Mouse (Mus musculus) hindbrain, embryonic 12.5 days (tissue): ENCODE data around the gene Mpp1. TPM values are rescaled to one million over a fixed set of nuclear protein-coding genes. Genes with fewer than 3 reads are reported as not detected.

Experiments
- ATAC-seq: fragments of 200-750 bp; cut with Nextera tagmentation; 2 replicates; pipeline ENCODE4 v1.8.0; 2017; ENCODE audit warnings: moderate TSS enrichment; ENCODE audit not compliant: low FRiP score
- H3K27ac ChIP-seq: fragments of 300-500 bp; sonication (generic); 2 replicates; pipeline ENCODE4 v1.5.1; 2016; ENCODE audit warnings: mild to moderate bottlenecking
- H3K27me3 ChIP-seq: fragments of 300-500 bp; sonication (generic); 2 replicates; pipeline ENCODE4 v1.6.1; 2016; ENCODE audit warnings: mild to moderate bottlenecking
- H3K36me3 ChIP-seq: fragments of 300-500 bp; sonication (generic); 2 replicates; pipeline ENCODE4 v1.6.1; 2016; ENCODE audit warnings: mild to moderate bottlenecking
- H3K4me1 ChIP-seq: fragments of 300-500 bp; sonication (generic); 2 replicates; pipeline ENCODE4 v1.6.1; 2016
- H3K4me2 ChIP-seq: fragments of 300-500 bp; sonication (generic); replicated peaks from 2 replicates; pipeline ENCODE4 v1.6.1; 2016; ENCODE audit warnings: mild to moderate bottlenecking
- H3K4me3 ChIP-seq: fragments of 300-500 bp; sonication (generic); 2 replicates; pipeline ENCODE4 v1.5.1; 2016; ENCODE audit warnings: mild to moderate bottlenecking
- H3K9ac ChIP-seq: fragments of 300-500 bp; sonication (generic); 2 replicates; pipeline ENCODE4 v1.6.1; 2016; ENCODE audit warnings: mild to moderate bottlenecking, moderate library complexity
- H3K9me3 ChIP-seq: fragments of 300-500 bp; sonication (generic); replicated peaks from 2 replicates; pipeline ENCODE4 v1.6.1; 2016; ENCODE audit warnings: mild to moderate bottlenecking
- WGBS: fragments of 180-500 bp; shearing (Covaris S2); methylation state at CpG from one replicate; pipeline ENCODE4 v1.1.7; 2016; 5-methylcytosine and 5-hydroxymethylcytosine counted together
- polyA plus RNA-seq: library from polyadenylated mRNA; unstranded; fragments of >200 nt; fragmentation: Nextera tagmentation; extraction: Ambion mirVana; gene quantifications from 2 replicates; pipeline ENCODE4 v1.2.1, GENCODE M21; 2016

Gene Mpp1
- polyA plus RNA-seq, 1 experiment from 2014 or later = 27.2 TPM

DNA sequence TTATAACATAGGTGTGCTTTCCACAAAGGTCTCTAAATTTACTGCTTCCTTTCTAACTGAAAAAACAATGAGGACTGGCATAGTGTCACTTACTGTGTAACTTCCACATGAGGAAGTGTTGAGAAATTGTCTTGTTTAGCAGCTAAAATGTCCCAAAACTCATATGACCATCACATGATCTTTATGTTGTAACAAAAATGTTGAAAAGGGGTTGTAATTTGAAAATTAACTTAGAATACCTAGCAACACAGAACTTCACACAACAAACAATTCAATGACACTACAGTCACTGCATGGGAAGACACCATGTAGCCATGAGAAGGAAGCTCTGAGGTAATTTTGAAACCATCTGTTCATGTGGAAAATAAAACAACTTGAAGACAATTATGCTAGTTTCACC, 3.9 kb downstream of the Mpp1 start:
- H3K4me2 ChIP-seq = no peak overlapping the region
- no peaks in the 10 kb centered on the region for H3K27me3 ChIP-seq
- no peaks in the 10 kb centered on the region for H3K9me3 ChIP-seq
- no peak overlapping the region for H3K9ac ChIP-seq
- H3K4me1 ChIP-seq = no peaks in the 10 kb centered on the region
- ATAC-seq = no peak
- H3K4me3 ChIP-seq = no peak overlapping the region
- H3K36me3 ChIP-seq = no peaks in the 10 kb centered on the region
- no peak overlapping the region for H3K27ac ChIP-seq

DNA sequence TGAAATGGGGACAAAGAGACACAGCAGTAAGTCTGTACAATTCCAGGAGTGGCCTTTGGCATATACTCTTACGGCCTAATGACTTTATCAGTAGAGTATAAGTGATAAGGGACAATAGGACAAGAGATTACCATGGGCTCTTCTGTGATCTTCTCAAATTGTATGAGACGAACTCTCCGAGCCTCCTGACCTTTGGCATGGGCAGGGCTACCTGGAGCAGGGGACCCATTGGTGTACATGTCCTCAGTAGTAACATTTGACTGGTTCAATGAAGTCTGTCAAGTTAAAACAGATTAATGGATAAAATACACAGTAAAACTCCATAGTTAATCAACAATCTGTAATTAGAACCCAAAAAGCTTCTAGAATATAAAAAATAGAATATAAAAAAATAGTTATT, 5.2 kb downstream of the Mpp1 start:
- H3K4me1 ChIP-seq = no peaks in the 10 kb centered on the region
- H3K4me3 ChIP-seq = no peak overlapping the region
- H3K27me3 ChIP-seq = no peaks in the 10 kb centered on the region
- H3K9ac ChIP-seq = no peak overlapping the region
- H3K4me2 ChIP-seq = no peak overlapping the region
- no peaks in the 10 kb centered on the region for H3K36me3 ChIP-seq
- no peak overlapping the region for H3K27ac ChIP-seq
- H3K9me3 ChIP-seq = no peaks in the 10 kb centered on the region
- ATAC-seq = no peak
- WGBS = 96% methylated on average over 3 of the region's 3 CpGs

DNA sequence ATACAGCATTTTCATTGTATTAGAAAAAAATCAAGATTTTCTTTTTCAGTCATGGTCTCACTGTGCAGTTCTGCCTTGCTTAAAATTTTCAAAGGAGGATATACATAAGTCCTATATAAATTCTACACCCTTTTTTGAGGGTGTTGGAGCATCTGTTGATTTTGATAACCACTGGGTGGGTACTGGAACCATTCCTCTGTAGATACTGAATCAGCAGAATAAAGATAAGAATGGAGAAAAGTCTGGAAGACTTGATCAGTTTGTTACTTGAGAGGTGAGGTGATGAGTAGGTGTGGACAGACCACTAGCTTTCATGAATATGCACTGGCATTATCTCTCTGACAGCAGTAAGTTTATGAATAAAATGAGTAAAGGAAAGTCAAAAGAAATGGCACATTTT, 15.3 kb downstream of the Mpp1 start:
- Histone ChIP-seq H3K4me3 (no peak overlapping the region), H3K36me3 (0 out of 2 replicates have a peak, but pooled peaks cover 1% of the 10 kb centered on the region), H3K4me2 (no peak overlapping the region), H3K4me1 (no peaks in the 10 kb centered on the region), H3K9me3 (no peaks in the 10 kb centered on the region), H3K9ac (no peak overlapping the region), H3K27me3 (no peaks in the 10 kb centered on the region), H3K27ac (no peak overlapping the region)
- ATAC-seq = no peak

DNA sequence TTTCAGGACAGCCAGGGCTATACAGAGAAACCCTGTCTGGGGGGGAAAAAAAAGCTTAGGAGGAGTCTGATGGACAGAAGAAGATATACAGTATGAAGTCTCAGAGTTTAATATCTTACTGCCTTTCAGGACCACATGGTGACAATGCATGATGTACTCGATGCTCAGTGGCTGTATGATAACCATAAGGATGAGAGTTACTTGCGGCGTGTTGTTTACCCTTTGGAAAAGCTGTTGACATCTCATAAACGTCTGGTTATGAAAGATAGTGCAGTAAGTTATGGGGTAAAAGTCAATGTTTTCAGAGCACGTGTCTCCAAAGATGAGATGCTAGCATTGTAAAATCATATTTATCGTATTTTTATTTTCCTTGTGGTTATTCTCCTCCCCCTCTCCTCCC, 28.5 kb downstream of the Mpp1 start:
- 89% methylated on average over 6 of the region's 6 CpGs for WGBS
- H3K27me3 ChIP-seq = no peaks in the 10 kb centered on the region
- H3K4me2 ChIP-seq = no peak overlapping the region
- H3K9me3 ChIP-seq = no peaks in the 10 kb centered on the region
- peaks cover 39% of the 10 kb centered on the region for H3K36me3 ChIP-seq
- no peak overlapping the region for H3K9ac ChIP-seq
- no peak overlapping the region for H3K4me3 ChIP-seq
- ATAC-seq = no peak
- 0 out of 2 replicates have a peak, but pooled peaks cover 1% of the 10 kb centered on the region for H3K4me1 ChIP-seq
- no peak overlapping the region for H3K27ac ChIP-seq

DNA sequence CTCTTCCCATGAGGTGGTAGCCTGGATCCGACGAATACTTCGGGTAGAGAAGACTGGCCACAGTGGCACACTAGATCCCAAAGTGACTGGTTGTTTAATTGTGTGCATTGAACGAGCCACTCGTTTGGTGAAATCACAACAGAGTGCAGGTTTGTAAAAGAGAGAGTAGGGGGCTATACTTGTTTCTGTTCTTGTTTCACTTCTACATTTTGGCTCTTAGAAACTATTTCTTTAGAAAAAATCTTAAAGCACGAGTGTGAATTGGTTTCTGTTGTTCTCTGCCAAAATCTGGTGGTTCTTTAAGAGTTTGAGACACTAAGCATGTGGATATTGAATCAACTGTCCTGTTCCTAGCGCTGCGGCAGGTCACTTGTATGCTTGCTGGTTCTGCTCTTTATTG, 32.0 kb downstream of the Mpp1 start:
- peaks cover 14% of the 10 kb centered on the region; the same call in 1 of the 2 replicates for H3K36me3 ChIP-seq
- WGBS = 92% methylated on average over 8 of the region's 8 CpGs
- H3K27me3 ChIP-seq = no peaks in the 10 kb centered on the region
- no peak overlapping the region for H3K4me2 ChIP-seq
- no peak overlapping the region for H3K9ac ChIP-seq
- no peak for ATAC-seq
- H3K27ac ChIP-seq = no peak overlapping the region
- 0 out of 2 replicates have a peak, but pooled peaks cover 3% of the 10 kb centered on the region for H3K4me1 ChIP-seq
- H3K4me3 ChIP-seq = no peak overlapping the region
- no peaks in the 10 kb centered on the region for H3K9me3 ChIP-seq

- Histone ChIP-seq H3K36me3 (peaks cover 6% of the 10 kb centered on the region; the same call in 1 of the 2 replicates), H3K4me3 (peak overlapping the region; percentile 50), H3K4me2 (peak overlapping the region; percentile 55), H3K4me1 (0 out of 2 replicates have a peak, but pooled peaks cover 3% of the 10 kb centered on the region), H3K27ac (no peak overlapping the region; the same call in 1 of the 2 replicates), H3K27me3 (no peaks in the 10 kb centered on the region), H3K9me3 (no peaks in the 10 kb centered on the region), H3K9ac (peak overlapping the region; percentile 59)
- 24% methylated on average over 23 of the region's 23 CpGs for WGBS
- peak; percentile 17 for ATAC-seq
These were observed 34.5 kb downstream of the Mpp1 start for GRCm38 (mm10) chrX:75096163-75096770.

DNA sequence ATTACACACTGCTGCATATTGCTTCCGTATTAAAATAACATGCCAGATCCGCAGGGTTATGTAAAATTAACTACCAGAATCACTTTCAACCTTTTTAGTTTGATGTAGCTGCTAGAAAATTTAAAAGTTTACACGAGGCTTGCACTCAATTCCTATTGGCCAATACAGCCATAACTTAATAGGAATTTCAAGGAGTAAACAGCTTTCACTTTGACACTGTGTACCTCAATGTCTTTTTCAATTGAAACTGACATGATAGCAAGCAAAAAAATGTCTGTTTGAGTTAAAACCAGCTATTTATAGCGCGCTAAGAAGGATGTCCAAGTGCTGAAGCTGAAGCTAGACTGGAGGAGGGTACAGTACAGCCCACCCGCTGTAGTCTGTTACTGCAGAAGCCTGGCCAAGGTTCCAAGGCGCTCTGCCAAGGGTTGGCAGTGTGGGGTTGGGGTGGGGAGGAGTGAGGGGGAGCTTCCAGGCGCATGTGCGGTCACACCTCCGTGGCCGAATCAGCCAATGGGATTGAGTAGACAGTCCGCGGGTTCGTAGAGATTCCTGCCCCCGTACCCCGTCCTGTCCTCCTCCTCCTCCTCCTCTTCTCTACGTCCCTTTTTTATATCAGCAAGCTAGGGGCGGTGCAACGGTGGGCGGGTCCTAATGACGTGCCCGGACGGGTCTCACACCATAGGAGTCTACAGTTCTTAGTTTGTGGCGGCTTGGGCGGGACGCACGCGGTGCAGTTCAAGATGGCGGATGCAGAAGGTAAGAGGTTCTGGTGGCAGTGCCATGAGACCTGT, 35.2 kb downstream of the Mpp1 start, which contains the start of gene Dkc1:
Gene Dkc1, plus strand, starts transcription at position 486 of the 794 bp plus-strand sequence.
- Histone ChIP-seq H3K27ac (peak within 1 kb of the TSS; percentile 17; the same call in 1 of the 2 replicates), H3K27me3 (no peaks in the 10 kb centered on the region), H3K9ac (peak within 1 kb of the TSS; percentile 59), H3K4me3 (peak within 1 kb of the TSS; percentile 50), H3K36me3 (0 out of 2 replicates have a peak, but pooled peaks cover under 1% of the 10 kb centered on the region), H3K4me1 (0 out of 2 replicates have a peak, but pooled peaks cover 3% of the 10 kb centered on the region), H3K9me3 (no peaks in the 10 kb centered on the region), H3K4me2 (peak within 1 kb of the TSS; percentile 55)
- WGBS = 21% methylated on average over 21 of the region's 29 CpGs
- ATAC-seq = peak; percentile 100

DNA sequence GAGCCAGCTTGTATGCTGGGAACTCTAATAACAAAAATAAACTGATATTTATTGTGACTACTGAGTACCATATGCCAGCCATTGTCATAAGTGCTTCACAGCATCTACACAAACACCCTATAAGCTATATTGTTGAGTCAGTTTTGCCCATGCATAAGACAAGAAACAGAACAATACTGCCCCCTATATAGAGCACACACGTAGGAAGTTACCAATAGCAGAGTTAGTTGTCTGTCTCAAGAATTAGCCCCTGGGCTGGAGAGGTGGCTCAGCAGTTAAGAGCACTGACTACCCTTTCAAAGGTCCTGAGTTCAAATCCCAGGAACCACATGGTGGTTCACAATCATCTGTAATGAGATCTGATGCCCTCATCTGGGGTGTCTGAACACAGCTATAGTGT, 45.2 kb downstream of the Mpp1 start:
- no peaks in the 10 kb centered on the region for H3K36me3 ChIP-seq
- no peak overlapping the region for H3K27ac ChIP-seq
- WGBS = 20% methylated on average over 1 of the region's 1 CpGs
- H3K4me3 ChIP-seq = no peak overlapping the region
- no peaks in the 10 kb centered on the region for H3K27me3 ChIP-seq
- ATAC-seq = no peak
- no peak overlapping the region for H3K4me2 ChIP-seq
- H3K9me3 ChIP-seq = no peaks in the 10 kb centered on the region
- H3K9ac ChIP-seq = no peak overlapping the region
- H3K4me1 ChIP-seq = no peaks in the 10 kb centered on the region

GRCm38 (mm10) chrX:75084774-75085508, 45.9 kb downstream of the Mpp1 start, which contains the start of gene Gab3:
Gab3 (minus strand) TSS chrX:75085458.
- Histone ChIP-seq H3K9ac (peak within 1 kb of the TSS; percentile 53), H3K4me3 (peak within 1 kb of the TSS; percentile 48), H3K4me2 (peak within 1 kb of the TSS; percentile 57), H3K36me3 (no peaks in the 10 kb centered on the region), H3K9me3 (no peaks in the 10 kb centered on the region), H3K4me1 (no peaks in the 10 kb centered on the region), H3K27ac (no peak within 1 kb of the TSS), H3K27me3 (no peaks in the 10 kb centered on the region)
- 15% methylated on average over 12 of the region's 17 CpGs for WGBS
- peak; percentile 83 for ATAC-seq

DNA sequence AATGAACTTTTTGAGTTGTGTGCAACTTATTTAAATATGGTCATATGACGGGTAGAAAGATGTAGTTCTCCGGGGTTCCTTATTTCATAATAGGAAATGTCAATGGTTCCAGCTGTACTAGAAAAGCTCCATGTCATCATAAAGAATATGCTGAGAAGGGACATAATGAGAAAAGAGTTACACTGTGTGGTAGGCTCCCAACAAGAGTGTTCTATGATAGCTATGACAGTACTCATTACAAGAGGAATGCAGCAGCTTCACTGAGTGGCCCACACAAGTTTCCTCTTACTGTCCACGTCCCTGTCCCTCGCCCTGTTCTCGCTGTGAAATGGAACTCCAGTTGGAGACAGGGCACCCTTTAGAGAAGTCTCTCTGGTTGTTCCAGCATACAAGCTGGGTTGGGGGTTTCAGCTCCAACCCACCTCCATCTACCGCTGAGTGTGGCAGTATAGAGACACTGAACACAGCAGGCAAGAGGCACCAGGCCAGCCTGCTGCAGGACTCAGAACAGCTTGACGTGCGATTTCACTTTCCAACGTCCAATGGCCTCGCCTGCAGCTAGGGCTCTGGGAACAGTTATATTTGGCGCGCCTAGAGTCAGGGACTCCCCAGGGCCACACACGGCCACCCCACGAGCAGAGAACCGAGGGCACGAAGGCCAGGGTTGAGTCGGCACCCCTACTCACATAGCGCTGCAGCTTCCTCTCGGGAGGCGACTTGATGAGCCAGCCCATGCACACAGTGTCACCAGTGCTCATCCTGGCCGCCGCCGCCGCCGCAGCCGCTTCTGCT, 46.6 kb downstream of the Mpp1 start:
- Histone ChIP-seq H3K9ac (peak overlapping the region; percentile 53), H3K4me1 (no peaks in the 10 kb centered on the region), H3K27ac (no peak overlapping the region), H3K4me2 (peak overlapping the region; percentile 57), H3K36me3 (no peaks in the 10 kb centered on the region), H3K27me3 (no peaks in the 10 kb centered on the region), H3K4me3 (peak overlapping the region; percentile 48), H3K9me3 (no peaks in the 10 kb centered on the region)
- WGBS = 25% methylated on average over 26 of the region's 26 CpGs
- peak; percentile 81 for ATAC-seq

DNA sequence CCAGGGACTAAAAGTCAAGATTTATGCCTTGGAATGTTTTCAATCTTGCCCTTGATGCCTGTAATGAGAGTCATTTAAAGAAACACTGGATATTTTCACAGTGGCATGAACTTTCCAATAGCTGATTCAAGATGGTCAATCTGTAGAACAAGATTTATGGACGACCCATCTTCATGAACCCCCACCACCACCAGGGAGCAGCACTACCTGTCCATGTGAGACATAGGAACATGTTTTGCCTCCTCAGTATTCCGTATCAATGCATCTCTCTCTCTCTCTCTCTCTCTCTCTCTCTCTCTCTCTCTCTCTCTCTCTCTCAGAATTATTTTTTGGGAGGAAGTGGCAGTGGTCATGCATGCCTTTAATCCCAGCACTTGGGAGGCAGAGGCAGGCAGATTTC, 48.5 kb downstream of the Mpp1 start:
- no peak for ATAC-seq
- Histone ChIP-seq H3K4me1 (no peaks in the 10 kb centered on the region), H3K27me3 (no peaks in the 10 kb centered on the region), H3K9me3 (no peaks in the 10 kb centered on the region), H3K4me2 (no peak overlapping the region), H3K9ac (no peak overlapping the region), H3K27ac (no peak overlapping the region), H3K36me3 (no peaks in the 10 kb centered on the region), H3K4me3 (no peak overlapping the region)
- WGBS = 63% methylated on average over 2 of the region's 2 CpGs
